Mouse (Mus musculus) stomach, embryonic 14.5 days (tissue): ENCODE measurements around the gene Myl4. TPM values are rescaled to one million over a fixed set of nuclear protein-coding genes. Genes with fewer than 3 reads are reported as not detected.

Experiments used
- ATAC-seq: fragments of 200-750 bp; cut with Nextera tagmentation; 2 replicates; pipeline ENCODE4 v1.8.0; 2017; ENCODE audit warnings: low read depth, moderate TSS enrichment; ENCODE audit not compliant: insufficient number of reproducible peaks, insufficient read depth, low FRiP score
- H3K27ac ChIP-seq: fragments of 300-500 bp; sonication (generic); 2 replicates; pipeline ENCODE4 v1.5.1; 2014; ENCODE audit warnings: mild to moderate bottlenecking, low read length, moderate library complexity, mixed read lengths
- H3K27me3 ChIP-seq: fragments of 300-500 bp; sonication (generic); 2 replicates; pipeline ENCODE4 v1.6.1; 2014; ENCODE audit warnings: low read length, control low read depth, mixed read lengths; ENCODE audit not compliant: control insufficient read depth, insufficient read depth
- H3K36me3 ChIP-seq: fragments of 300-500 bp; sonication (generic); 2 replicates; pipeline ENCODE4 v1.6.1; 2014; ENCODE audit warnings: mild to moderate bottlenecking, control low read depth, low read length, moderate library complexity, mixed read lengths; ENCODE audit not compliant: control insufficient read depth, insufficient read depth
- H3K4me1 ChIP-seq: fragments of 300-500 bp; sonication (generic); 2 replicates; pipeline ENCODE4 v1.6.1; 2014; ENCODE audit warnings: low read length, control low read depth, mixed read lengths; ENCODE audit not compliant: control insufficient read depth, insufficient read depth
- H3K4me2 ChIP-seq: fragments of 300-500 bp; sonication (generic); replicated peaks from 2 replicates; pipeline ENCODE4 v1.6.1; 2014; ENCODE audit warnings: low read depth, low read length, control low read depth
- H3K4me3 ChIP-seq: fragments of 300-500 bp; sonication (generic); 2 replicates; pipeline ENCODE4 v1.5.1; 2014; ENCODE audit warnings: low read depth, low read length, control low read depth
- H3K9ac ChIP-seq: fragments of 300-500 bp; sonication (generic); replicated peaks from 2 replicates; pipeline ENCODE4 v1.6.1; 2014; ENCODE audit warnings: low read depth, mild to moderate bottlenecking, control low read depth, low read length, moderate library complexity, mixed read lengths
- H3K9me3 ChIP-seq: fragments of 300-500 bp; sonication (generic); 2 replicates; pipeline ENCODE4 v1.6.1; 2016; ENCODE audit warnings: low read depth, low read length, control low read depth; ENCODE audit not compliant: control insufficient read depth
- WGBS: fragments of 180-500 bp; shearing (Covaris S2); extraction: QIAGEN DNeasy Blood & Tissue Kit; methylation state at CpG from one replicate; pipeline ENCODE4 v1.1.7; 2014; 5-methylcytosine and 5-hydroxymethylcytosine counted together
- polyA plus RNA-seq: library from polyadenylated mRNA; unstranded; fragments of >200 nt; fragmentation: Nextera tagmentation; extraction: Ambion mirVana; gene quantifications from 2 replicates; pipeline ENCODE4 v1.2.1, GENCODE M21; 2014

Myl4 gene
- polyA plus RNA-seq, 1 experiment from 2014 or later, result 6.7 TPM

GRCm38 (mm10) chr11:104638906-104639305 lies 88.4 kb downstream of the Myl4 start:
- Histone ChIP-seq H3K4me2 (no peak overlapping the region), H3K9me3 (no peaks in the 10 kb centered on the region), H3K27me3 (no peaks in the 10 kb centered on the region), H3K4me3 (no peak overlapping the region), H3K4me1 (no peaks in the 10 kb centered on the region), H3K27ac (no peak overlapping the region), H3K36me3 (no peaks in the 10 kb centered on the region), H3K9ac (no peak overlapping the region)
- WGBS, result 70% methylated on average over 2 of the region's 2 CpGs
- ATAC-seq, result no peak

GRCm38 (mm10) chr11:104639634-104640033 lies 89.2 kb downstream of the Myl4 start:
- no peaks in the 10 kb centered on the region for H3K4me1 ChIP-seq
- no peak overlapping the region for H3K4me2 ChIP-seq
- no peak for ATAC-seq
- H3K36me3 ChIP-seq, result no peaks in the 10 kb centered on the region
- H3K9ac ChIP-seq, result no peak overlapping the region
- WGBS, result 73% methylated on average over 9 of the region's 9 CpGs
- no peaks in the 10 kb centered on the region for H3K27me3 ChIP-seq
- no peak overlapping the region for H3K27ac ChIP-seq
- no peak overlapping the region for H3K4me3 ChIP-seq
- no peaks in the 10 kb centered on the region for H3K9me3 ChIP-seq

- Histone ChIP-seq H3K27me3 (no peaks in the 10 kb centered on the region), H3K9me3 (no peaks in the 10 kb centered on the region), H3K36me3 (no peaks in the 10 kb centered on the region), H3K4me3 (no peak overlapping the region), H3K27ac (no peak overlapping the region), H3K9ac (no peak overlapping the region), H3K4me1 (no peaks in the 10 kb centered on the region), H3K4me2 (no peak overlapping the region)
- ATAC-seq, result no peak
- 80% methylated on average over 10 of the region's 10 CpGs for WGBS
These were observed 90.4 kb downstream of the Myl4 start for GRCm38 (mm10) chr11:104640894-104641293.

DNA sequence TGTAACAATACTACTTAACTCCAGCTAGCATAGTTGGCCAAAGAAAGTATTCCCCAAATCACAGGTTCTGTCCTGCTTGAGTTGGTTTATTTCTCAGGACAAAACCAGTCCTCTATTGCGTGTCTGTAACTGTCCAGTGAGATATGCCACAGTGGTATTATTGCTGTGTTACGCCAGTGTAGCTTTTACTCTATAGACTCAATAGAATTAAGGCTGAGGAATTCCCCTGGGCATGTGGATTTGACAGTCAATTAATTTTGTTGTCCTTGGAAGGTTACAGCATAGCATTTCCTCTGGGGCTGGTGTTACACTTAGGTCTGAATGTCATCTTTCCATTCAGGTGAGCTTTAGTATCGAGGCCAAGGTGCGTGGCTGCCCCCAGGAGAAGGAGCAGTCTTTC lies 92.8 kb downstream of the Myl4 start:
- Histone ChIP-seq H3K4me1 (no peaks in the 10 kb centered on the region), H3K9ac (no peak overlapping the region), H3K27ac (no peak overlapping the region), H3K27me3 (no peaks in the 10 kb centered on the region), H3K36me3 (no peaks in the 10 kb centered on the region), H3K4me2 (no peak overlapping the region), H3K4me3 (no peak overlapping the region), H3K9me3 (no peaks in the 10 kb centered on the region)
- ATAC-seq, result no peak
- WGBS, result 80% methylated on average over 4 of the region's 4 CpGs

Other genes starting within 250 kb of the Myl4 start
- 28.1 and 30.0 TPM in 2 replicates for gene Kansl1, start 81.8 kb upstream of the Myl4 start, polyA plus RNA-seq
- gene Cdc27, start within 50 bp of the Myl4 start, polyA plus RNA-seq, result 51.6 and 53.3 TPM in 2 replicates
- 3.1 and 3.6 TPM in 2 replicates for gene Itgb3, start 57.3 kb downstream of the Myl4 start, polyA plus RNA-seq
- gene Gm11639, start 135.0 kb downstream of the Myl4 start, polyA plus RNA-seq, result 0.03 and 0.08 TPM in 2 replicates